Mouse (Mus musculus): Measurements from ENCODE around the gene Mob1b.

The Mob1b gene

DNA sequence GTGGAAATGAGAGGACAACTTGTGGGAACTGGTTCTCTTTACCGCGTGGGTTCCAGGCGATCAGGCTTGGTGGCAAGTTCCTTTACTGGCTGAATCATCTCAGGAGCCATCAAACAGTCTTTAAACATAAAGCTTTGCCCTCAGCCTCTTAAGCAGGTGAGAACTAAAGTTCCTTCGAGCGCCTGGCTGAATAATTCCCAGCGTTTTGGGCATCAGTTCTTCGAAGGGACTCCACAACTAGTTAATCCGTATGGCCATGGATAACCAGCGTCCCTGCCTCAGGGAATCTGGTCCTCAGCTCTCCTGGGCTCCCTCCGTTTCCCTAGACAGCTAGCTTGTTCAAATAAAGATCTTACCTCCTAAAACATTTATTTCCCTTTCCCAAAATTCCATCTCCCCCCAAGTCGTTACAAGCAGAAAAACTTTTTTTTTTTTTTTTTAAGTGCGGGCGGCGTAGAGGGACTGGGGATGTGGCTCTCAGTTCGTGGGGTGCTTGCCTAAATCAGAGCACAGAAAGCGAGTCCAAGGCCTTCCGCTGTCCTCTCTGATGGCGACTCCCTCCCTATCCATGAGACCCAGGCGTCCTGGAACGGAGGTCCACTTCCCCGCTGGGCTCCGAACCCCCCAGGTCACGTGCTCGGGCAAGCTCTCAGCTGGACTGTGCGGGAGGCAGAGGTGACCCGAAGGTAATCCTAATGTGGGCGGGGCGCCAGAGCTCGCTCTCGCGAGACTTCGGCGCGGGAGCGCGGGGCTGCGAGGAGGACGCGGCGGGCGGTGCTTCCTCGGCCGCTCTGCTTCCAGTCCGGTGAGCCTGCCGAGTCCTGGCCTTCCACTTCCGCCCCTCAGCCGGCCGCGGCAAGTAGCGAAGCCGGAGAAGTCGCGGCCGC is at the start of gene Mob1b:
Mob1b (plus strand) TSS at position 740 of the 887 bp plus-strand sequence.
- DNase-seq (ENCODE audit: low spot score in 2 of 2) = peak; percentile 83 to 89

DNA sequence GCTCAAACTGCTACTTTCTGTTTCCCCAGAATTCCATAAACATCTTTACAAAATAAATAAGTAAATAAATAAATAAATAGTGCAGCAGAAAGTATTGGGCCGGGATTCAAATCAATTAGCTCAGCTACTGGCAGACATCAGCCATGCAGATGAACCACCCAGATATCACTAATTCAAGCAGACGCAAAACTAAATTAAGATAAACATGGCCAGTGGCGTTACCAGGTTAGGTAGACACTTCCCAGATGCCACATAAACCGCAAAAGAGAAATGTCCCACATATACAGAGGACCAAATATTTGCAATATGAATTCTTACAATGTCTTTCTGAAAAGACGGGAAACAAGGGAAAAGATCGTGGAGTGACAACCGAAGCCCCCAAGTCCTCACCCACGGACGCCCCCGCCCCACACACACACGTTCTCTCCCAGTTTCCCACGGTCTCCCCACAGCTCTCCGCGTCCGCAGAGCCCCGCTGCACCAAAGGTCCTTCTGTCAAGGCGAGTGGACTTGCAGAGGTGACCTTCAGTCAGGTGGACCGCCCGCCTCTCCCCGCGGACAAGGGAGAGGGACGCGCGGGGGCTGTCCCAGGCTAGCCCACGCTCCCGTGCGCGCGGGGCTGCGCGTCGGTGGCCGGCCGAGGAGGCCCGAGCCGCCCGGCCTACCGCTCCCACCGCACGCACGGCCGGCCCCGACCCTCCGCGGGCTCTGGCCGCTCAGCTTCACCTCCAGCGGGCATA is 45.8 kb upstream of the Mob1b start:
- peak; percentile 14 to 40 for DNase-seq (ENCODE audit: low spot score in 2 of 2)

DNA sequence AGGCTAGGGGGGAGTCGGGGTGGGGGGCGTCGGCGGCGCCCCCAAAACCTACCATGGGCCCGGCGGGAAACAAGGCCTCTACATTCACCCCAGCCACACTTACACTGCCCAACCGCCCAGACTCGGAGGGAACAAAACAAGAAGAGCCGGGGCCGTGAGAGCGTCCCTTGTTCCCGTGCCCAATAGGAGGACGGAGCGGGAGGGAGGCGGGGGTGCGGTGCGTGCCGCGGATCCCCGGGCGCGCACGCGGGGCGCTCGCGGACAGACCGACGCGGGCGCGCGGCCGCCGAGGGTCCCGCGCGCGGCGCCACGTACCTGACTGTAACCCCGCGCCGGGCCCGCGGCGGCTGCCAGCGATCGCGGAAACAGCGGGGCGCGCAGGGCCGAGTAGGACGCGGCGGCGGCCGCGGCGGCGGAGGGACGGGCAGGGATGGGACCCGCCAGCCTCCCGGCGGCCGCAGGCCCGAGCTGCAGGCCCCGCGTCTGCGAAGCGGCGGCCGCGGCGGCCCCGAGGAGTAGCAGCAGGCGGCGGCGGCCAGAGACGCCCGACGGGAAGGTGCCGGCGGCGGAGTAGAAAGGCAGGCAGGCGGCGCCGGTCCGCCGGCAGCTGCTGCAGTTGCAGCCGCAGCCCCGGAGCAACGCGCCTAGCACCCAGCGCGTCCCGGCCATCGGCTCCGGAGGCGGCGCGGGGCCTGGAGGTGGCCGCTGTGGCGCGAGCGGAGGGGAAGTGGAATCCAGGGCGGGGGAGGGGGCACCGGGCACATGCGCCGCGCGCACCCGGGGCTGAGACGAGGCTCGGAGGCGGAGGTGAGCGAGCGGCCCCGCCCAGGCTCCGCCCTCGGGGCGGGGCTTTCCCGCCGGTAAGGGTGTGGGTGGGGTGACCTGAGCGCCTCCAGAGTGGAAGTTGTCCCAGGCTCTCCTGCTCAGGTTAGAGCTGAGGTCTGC is 44.9 kb upstream of the Mob1b start, which contains the start of gene Grsf1:
Grsf1 (minus strand) TSS at position 729 of the 945 bp plus-strand sequence.
- DNase-seq (ENCODE audit: low spot score in 2 of 2) = peak; percentile 88 to 92

- no peak for DNase-seq (ENCODE audit: low spot score in 2 of 2)
Observed at GRCm38 (mm10) chr5:88678929-88679328, 41.7 kb upstream of the Mob1b start.

DNA sequence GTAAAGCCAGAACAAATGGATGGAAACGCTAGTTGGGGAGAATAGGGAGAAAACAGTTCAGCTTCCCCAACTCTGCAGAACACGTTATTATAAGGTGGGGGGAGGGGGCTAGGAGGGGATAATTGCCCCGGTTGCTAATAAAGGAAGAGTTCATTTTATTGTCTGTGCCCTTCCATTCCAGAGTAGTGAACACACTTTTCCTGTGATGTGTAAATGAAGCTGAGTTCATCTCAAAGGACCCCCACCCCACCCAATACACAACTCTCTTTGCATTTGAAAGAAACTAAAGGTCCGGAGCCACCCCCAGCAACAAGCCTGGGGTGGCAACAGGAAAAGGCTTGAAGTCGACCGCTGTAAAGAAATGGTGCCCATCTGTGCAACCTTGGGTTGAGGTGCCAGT is 41.3 kb upstream of the Mob1b start:
- DNase-seq (ENCODE audit: low spot score in 2 of 2) = no peak

DNA sequence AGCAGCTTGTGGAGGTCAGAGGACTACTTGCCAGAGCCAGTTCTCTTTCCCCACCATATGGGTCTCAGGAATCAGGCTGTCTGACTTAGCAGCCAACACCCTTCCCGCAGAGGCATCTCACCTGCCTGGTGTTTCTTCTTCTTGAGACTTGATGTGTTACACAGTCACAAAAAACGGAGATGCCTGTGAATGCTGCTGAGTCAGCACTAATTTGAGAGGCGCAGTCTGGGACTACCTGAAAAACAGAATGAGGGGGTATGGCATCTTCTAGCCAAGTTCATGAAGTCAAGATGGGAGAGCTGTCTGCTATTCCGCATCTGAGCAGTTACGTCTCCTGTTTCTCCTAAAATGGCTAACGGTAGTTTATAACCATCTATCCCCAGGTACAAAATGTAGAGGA is 40.1 kb upstream of the Mob1b start:
- DNase-seq (ENCODE audit: low spot score in 2 of 2) = no peak

- no peak for DNase-seq (ENCODE audit: low spot score in 2 of 2)
Observed at GRCm38 (mm10) chr5:88683706-88684105, 36.9 kb upstream of the Mob1b start.

DNA sequence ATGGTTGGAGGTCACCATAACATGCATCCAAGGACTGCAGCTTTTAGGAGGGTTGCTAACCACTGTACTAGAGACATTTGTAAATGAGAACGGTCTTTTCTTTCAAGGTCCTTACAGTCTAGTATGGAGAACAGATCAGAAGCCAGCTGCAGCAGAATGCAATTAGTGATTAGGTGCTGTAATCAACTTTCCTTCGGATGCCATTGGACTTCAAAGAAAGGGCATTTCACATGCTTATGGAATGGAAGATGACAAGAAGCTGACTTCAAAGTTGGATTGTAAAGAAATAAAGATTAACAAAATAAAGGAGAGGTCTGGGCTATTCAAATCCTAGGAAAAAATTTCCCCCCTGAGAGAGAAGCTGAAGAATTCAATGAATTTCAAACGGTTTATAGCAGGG is 36.4 kb upstream of the Mob1b start:
- no peak for DNase-seq (ENCODE audit: low spot score in 2 of 2)

DNA sequence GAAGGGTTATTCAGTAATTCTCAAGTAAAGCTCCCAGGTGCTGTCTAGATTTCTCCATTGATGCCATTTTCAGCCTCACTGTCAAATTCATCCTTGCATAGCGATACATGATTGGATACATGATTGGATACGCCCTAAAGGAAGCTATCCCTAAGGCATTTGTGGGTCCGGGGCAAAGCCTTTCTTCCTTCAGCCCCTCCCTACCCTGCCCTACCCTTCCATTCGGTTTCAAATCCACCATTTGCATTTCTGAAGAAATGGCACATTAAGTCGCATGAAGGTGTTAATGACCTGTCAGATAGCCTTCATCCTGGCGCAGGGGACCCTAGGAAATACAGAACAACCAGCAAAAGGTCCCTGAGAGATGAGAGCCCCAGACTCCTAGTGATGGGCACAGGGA is 35.3 kb upstream of the Mob1b start:
- DNase-seq (ENCODE audit: low spot score in 2 of 2) = no peak

DNA sequence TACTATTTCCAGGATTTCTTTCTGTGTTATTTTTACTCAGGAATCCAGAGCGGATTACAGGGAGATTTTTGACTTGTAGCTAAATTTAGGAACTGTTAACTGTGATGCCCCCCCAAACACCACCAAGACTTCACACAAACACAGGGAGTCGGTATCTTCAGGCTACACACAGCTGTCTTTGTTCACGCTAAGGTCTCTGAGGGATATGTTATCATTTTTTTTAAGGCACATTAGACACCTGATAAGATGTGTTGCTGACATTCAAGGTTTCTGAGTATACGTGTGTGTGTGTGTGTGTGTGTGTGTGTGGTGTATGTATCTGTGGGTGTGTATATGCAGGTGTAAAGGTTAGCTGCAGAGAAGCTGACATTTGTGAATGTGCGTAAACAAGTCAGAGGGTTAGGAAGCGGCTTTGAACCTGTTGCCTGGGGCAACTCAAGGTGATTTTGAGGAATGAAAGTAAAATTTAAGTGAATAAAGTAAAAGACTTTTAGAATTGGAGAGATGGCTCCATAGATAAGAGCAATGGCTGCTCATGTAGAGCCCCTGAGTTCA is 34.8 kb upstream of the Mob1b start:
- no peak for DNase-seq (ENCODE audit: low spot score in 2 of 2)

GRCm38 (mm10) chr5:88687996-88688406 is 32.7 kb upstream of the Mob1b start:
- DNase-seq (ENCODE audit: low spot score in 2 of 2) = no peak

DNA sequence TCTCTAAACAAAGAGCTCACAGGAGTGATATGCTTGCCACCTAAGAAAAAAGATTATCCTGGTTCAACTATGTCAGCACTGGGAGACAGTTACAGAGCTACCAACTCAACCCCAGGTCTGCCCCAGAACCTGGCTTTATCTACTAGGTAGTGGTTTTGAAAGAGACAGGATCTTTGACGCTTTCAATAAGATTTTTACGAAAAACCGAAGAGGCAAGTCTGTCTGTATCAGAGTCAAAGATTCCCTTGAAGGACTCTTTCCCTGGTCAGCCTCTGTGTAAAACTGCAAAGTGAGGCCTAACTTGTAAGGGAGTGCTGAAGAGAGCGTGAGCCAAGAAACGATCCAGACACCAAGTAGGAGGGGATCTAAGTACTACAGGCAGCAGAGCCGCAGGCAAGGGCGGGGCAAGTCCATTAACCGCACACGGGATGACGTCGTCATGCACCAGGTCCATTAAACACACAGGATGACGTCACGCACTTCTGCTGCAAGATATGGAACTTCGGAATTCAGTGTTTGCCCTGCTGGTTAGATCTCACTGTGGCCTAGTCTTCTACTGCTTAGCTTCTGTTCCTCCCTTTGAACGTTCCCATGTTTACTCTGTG is 32.0 kb upstream of the Mob1b start:
- DNase-seq (ENCODE audit: low spot score in 2 of 2) = no peak

GRCm38 (mm10) chr5:88689279-88689938 is 31.2 kb upstream of the Mob1b start:
- no peak for DNase-seq (ENCODE audit: low spot score in 2 of 2)

DNA sequence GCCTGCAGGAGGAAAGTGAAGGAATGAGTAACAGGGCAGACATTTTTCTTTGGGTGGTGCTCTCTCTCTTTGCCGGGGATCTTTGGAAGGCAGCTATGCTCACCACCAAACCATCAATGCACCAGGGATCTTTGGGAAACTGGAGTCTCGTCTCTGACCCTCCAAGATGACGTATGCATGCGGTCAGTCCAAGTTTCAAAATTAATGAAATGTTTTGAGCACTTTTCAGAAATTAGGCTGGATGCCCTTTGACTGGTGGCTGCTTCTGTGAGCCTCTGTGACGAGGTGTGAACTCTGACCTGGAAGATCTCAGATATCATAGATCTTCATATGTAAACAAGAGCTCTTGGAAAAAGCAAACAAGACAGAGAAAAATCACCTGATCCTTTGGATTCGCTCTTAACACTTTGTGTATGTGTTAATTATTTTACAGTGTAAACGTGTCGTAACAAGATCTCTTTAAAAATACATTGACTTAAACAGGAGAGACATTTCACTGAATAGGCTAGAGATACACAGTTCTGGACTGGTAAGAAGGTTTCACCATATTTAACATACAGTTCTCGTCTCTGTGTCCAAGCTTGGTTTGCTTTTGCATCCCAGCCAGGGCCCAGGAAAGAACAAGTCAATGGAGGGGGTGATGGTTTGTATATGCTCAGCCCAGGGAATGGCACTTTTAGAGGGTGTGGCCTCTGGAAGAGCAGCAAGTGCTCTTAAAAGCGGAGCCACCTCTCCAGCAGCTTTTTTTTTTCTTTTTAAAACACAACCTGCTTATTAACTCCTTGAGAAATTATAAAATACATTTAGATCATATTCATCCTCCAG is 29.8 kb upstream of the Mob1b start:
- DNase-seq (ENCODE audit: low spot score in 2 of 2) = no peak

DNA sequence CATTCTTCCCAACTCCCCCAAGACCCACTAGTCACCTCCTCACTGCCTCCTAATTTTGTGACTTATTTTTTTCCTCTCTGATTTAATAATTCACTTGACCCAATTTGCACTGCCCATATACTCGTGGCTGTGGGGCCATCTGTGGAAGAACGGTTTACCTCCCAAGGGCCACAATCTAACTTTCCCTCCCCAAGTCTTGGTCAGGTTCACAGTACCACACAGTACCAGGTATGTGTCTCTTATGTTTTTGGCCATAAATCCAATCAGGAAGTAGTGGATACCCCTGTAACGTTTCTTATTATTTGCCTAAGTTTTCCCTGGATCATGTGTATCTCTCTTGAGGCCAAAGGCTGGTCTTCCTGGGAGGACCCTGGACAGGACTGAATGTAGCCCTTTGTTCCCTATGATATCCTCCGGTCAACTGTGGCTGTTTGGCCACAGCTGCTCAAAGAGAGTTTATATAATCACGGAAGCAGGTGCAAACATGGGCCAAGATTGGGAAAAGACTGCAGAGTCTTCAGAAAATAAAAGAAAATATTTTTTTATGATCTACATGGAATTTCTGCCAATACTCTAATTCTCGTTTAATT is 29.1 kb upstream of the Mob1b start:
- DNase-seq (ENCODE audit: low spot score in 2 of 2) = no peak

GRCm38 (mm10) chr5:88692586-88692985 is 28.1 kb upstream of the Mob1b start:
- DNase-seq (ENCODE audit: low spot score in 2 of 2) = no peak

DNA sequence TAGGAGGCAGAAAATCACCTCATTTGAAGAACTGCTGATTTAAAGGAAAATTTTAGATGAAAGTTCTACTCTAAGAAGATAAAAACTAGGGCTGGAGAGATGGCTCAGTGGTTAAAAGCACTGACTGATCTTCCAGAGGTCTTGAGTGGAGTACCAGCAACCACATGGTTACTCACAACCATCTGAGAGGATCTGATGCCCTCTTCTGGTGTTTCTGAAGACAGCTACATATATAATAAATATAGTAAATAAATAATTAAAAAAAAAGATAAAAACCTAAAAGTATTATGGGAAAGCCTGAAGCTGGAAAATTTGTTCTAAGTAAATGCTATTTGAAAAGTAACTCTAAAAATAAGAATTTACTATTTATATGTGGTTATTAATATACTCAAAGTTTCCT is 27.6 kb upstream of the Mob1b start:
- no peak for DNase-seq (ENCODE audit: low spot score in 2 of 2)

DNA sequence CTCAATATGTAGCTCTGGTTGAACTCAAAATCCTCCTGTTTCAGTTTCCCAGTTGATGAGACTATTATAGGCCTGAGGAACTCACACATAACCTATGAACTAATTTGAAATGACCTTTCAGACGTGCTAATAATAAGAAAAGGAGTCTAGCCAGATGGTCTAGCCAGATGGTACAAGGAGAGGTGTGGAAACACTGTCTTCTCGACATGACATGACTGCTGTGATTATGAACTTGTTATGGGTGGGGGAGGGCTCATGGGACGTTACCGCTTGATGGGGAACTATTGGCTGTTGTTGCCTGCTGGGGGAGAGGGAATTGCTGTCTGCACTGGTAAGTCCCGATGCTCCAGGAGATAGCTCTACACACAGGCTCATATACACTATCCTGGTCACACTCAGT is 23.4 kb upstream of the Mob1b start:
- DNase-seq (ENCODE audit: low spot score in 2 of 2) = no peak

DNA sequence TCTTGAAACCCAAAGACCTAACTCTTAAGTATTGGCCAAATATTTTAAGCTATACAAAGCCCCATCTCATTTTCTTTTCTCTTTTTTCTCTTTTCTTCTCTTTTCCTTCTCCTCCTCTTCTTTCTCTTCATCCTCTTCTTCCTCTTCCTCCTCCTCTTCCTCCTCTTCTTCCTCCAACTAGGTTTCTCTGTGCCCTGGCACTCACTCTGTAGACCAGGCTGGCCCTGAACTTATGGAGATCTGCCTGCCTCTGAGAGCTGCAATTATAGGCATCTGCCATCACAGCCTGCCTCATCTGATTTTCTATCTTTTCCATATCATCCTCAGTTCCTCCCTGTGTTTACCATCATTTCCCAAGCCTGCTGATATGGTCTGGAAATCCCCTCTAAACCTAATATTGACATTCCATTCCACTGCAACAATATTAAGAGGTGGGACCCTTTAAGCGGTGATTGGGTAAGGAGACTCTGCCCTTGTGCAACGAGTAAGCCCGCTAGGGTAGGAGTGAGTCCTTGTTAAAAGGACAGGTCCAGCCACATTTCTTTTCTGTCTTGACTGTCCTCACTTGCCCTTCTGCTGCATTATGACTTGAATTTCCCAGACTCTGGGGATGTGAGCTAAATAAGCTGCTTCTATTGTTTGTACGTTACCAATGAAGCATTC is 21.3 kb upstream of the Mob1b start:
- no peak for DNase-seq (ENCODE audit: low spot score in 2 of 2)
